Mouse (Mus musculus) forebrain, embryonic 11.5 days (tissue): ENCODE data around the gene Gfod1. TPM values are rescaled to one million over a fixed set of nuclear protein-coding genes. Genes with fewer than 3 reads are reported as not detected.

Source experiments
- ATAC-seq: fragments of 200-750 bp; cut with Nextera tagmentation; replicated peaks from 2 replicates; pipeline ENCODE4 v1.8.0; 2017; ENCODE audit warnings: moderate TSS enrichment; ENCODE audit not compliant: low FRiP score
- DNase-seq: peaks from one replicate; pipeline ENCODE4 v3.0.0-alpha.2; 2017; ENCODE audit warnings: low spot score
- H3K27ac ChIP-seq: fragments of 300-500 bp; sonication (generic); 2 replicates; pipeline ENCODE4 v1.5.1; 2014; ENCODE audit warnings: low read depth, low read length
- H3K27me3 ChIP-seq: fragments of 300-500 bp; sonication (generic); 2 replicates; pipeline ENCODE4 v1.6.1; 2014; ENCODE audit warnings: mild to moderate bottlenecking, low read length, mixed read lengths; ENCODE audit not compliant: control insufficient read depth, insufficient read depth
- H3K36me3 ChIP-seq: fragments of 300-500 bp; sonication (generic); 2 replicates; pipeline ENCODE4 v1.6.1; 2014; ENCODE audit warnings: mild to moderate bottlenecking, low read length, moderate library complexity, mixed read lengths; ENCODE audit not compliant: control insufficient read depth, insufficient read depth
- H3K4me1 ChIP-seq: fragments of 300-500 bp; sonication (generic); replicated peaks from 2 replicates; pipeline ENCODE4 v1.6.1; 2014; ENCODE audit warnings: low read length, mixed read lengths; ENCODE audit not compliant: control insufficient read depth, insufficient read depth
- H3K4me2 ChIP-seq: fragments of 300-500 bp; sonication (generic); 2 replicates; pipeline ENCODE4 v1.6.1; 2014; ENCODE audit warnings: low read depth, mild to moderate bottlenecking, low read length, moderate library complexity, mixed read lengths; ENCODE audit not compliant: severe bottlenecking
- H3K4me3 ChIP-seq: fragments of 300-500 bp; sonication (generic); 2 replicates; pipeline ENCODE4 v1.5.1; 2014; ENCODE audit warnings: low read depth, low read length
- H3K9ac ChIP-seq: fragments of 300-500 bp; sonication (generic); 2 replicates; pipeline ENCODE4 v1.6.1; 2014; ENCODE audit warnings: low read length
- H3K9me3 ChIP-seq: fragments of 300-500 bp; sonication (generic); 2 replicates; pipeline ENCODE4 v1.6.1; 2016; ENCODE audit warnings: low read length, mixed read lengths; ENCODE audit not compliant: control insufficient read depth
- WGBS: fragments of 180-500 bp; shearing (Covaris S2); extraction: QIAGEN DNeasy Blood & Tissue Kit; methylation state at CpG from one replicate; pipeline ENCODE4 v1.1.7; 2014; 5-methylcytosine and 5-hydroxymethylcytosine counted together
- polyA plus RNA-seq: library from polyadenylated mRNA; unstranded; fragments of >200 nt; fragmentation: Nextera tagmentation; extraction: Ambion mirVana; gene quantifications from 2 replicates; pipeline ENCODE4 v1.2.1, GENCODE M21; 2014

Gene Gfod1
- polyA plus RNA-seq, 1 experiment from 2014 or later: 0.39 TPM

- H3K4me1 ChIP-seq: 0 out of 2 replicates have a peak, but pooled peaks cover 4% of the 10 kb centered on the region
- H3K4me2 ChIP-seq: no peak overlapping the region
- ATAC-seq (no peak), DNase-seq (peak; percentile 30)
- no peaks in the 10 kb centered on the region for H3K9me3 ChIP-seq
- no peak overlapping the region for H3K9ac ChIP-seq
- H3K36me3 ChIP-seq: no peaks in the 10 kb centered on the region
- H3K27ac ChIP-seq: no peak overlapping the region
- H3K4me3 ChIP-seq: no peak overlapping the region
- no peaks in the 10 kb centered on the region for H3K27me3 ChIP-seq
- WGBS: 86% methylated on average over 12 of the region's 12 CpGs
Observed at GRCm38 (mm10) chr13:43206118-43206683, 97.8 kb downstream of the Gfod1 start.

- H3K36me3 ChIP-seq: no peaks in the 10 kb centered on the region
- H3K9me3 ChIP-seq: no peaks in the 10 kb centered on the region
- DNase-seq: peak; percentile 26
- WGBS: 69% methylated on average over 5 of the region's 5 CpGs
- H3K27ac ChIP-seq: no peak overlapping the region
- no peak overlapping the region for H3K4me3 ChIP-seq
- H3K27me3 ChIP-seq: no peaks in the 10 kb centered on the region; the same call in 1 of the 2 replicates
- H3K9ac ChIP-seq: no peak overlapping the region
- H3K4me1 ChIP-seq: no peaks in the 10 kb centered on the region; the same call in 1 of the 2 replicates
- ATAC-seq: no peak
- H3K4me2 ChIP-seq: no peak overlapping the region
Observed at GRCm38 (mm10) chr13:43203641-43204040, 100.3 kb downstream of the Gfod1 start.

DNA sequence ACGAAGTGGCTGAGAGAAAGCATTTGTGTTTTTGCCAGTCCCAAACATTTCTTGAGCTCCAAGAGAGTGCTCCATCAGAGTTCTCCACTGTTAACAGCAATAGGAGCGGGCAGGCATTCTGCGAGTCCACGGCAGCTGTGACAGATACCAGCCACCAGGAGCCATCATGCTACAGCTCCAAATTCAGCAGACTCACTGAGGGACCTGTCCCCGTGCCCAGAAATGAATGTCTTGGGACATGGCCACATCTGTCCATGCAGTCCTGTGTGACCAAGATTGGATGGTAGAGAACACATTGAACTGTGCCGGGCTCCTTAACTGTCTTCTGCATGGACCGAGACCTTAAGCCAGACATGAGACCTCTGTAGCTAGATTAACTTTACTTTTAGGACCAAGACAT lies 100.7 kb downstream of the Gfod1 start:
- Histone ChIP-seq H3K9ac (no peak overlapping the region), H3K9me3 (no peaks in the 10 kb centered on the region), H3K4me1 (no peaks in the 10 kb centered on the region; the same call in 1 of the 2 replicates), H3K27ac (no peak overlapping the region), H3K4me3 (no peak overlapping the region), H3K4me2 (no peak overlapping the region), H3K27me3 (no peaks in the 10 kb centered on the region; the same call in 1 of the 2 replicates), H3K36me3 (no peaks in the 10 kb centered on the region)
- no peak for ATAC-seq
- DNase-seq: no peak
- 90% methylated on average over 7 of the region's 7 CpGs for WGBS

- Histone ChIP-seq H3K27me3 (no peaks in the 10 kb centered on the region; the same call in 1 of the 2 replicates), H3K4me1 (no peaks in the 10 kb centered on the region; the same call in 1 of the 2 replicates), H3K36me3 (no peaks in the 10 kb centered on the region), H3K4me2 (no peak overlapping the region), H3K9ac (no peak overlapping the region), H3K27ac (no peak overlapping the region), H3K9me3 (no peaks in the 10 kb centered on the region), H3K4me3 (no peak overlapping the region)
- ATAC-seq (no peak), DNase-seq (no peak)
- 87% methylated on average over 10 of the region's 10 CpGs for WGBS
Observed at GRCm38 (mm10) chr13:43202351-43202750, 101.6 kb downstream of the Gfod1 start.

DNA sequence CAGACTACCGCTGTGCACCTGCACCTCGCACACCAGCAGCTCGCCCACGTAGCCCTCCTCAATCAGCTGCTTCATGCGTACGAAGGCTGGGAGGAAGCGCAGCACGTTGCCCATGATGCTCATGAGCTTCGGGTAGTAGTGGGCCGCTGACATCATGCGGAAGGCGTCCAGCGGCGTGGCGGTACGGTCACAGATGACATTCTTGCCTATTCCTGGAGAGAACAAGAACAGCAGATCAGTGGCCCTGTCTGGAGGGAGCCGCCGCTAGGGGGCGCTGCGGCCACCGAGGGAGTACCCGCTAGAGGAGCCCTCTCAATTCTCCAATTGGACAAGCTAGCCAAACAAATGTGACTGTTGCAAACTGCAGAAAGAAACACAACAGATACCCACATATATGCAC lies 102.9 kb downstream of the Gfod1 start:
- no peaks in the 10 kb centered on the region; the same call in 1 of the 2 replicates for H3K4me1 ChIP-seq
- 46% methylated on average over 22 of the region's 22 CpGs for WGBS
- H3K4me3 ChIP-seq: no peak overlapping the region
- no peaks in the 10 kb centered on the region for H3K9me3 ChIP-seq
- no peak for ATAC-seq
- H3K4me2 ChIP-seq: no peak overlapping the region
- no peak overlapping the region for H3K9ac ChIP-seq
- H3K27me3 ChIP-seq: no peaks in the 10 kb centered on the region; the same call in 1 of the 2 replicates
- H3K27ac ChIP-seq: no peak overlapping the region
- DNase-seq: peak; percentile 81
- H3K36me3 ChIP-seq: no peaks in the 10 kb centered on the region

- WGBS: 75% methylated on average over 22 of the region's 22 CpGs
Observed at GRCm38 (mm10) chr13:43200473-43200872, 103.5 kb downstream of the Gfod1 start.

DNA sequence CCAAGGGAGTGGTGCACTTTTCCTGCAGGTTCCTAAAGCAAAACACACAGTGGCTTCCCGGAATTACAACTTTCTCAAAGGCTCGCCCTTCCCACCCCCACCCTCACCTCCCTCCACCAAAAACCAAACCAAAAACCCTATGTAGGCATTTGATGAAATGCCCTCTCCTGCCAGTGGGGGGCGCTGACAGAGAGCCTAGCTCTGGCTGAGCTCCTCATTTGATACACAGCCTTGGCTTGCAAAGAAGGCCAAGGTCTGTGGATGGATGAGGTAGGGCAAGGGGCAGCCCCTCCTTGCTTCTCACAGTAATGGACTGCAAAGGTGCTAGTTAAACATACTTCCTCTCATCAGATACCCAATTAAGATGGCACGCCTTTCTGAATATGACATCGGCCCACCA lies 104.2 kb downstream of the Gfod1 start:
- no peaks in the 10 kb centered on the region for H3K9me3 ChIP-seq
- H3K9ac ChIP-seq: no peak overlapping the region
- WGBS: 71% methylated on average over 5 of the region's 5 CpGs
- no peak overlapping the region for H3K4me2 ChIP-seq
- H3K27me3 ChIP-seq: no peaks in the 10 kb centered on the region; the same call in 1 of the 2 replicates
- no peaks in the 10 kb centered on the region for H3K36me3 ChIP-seq
- H3K4me3 ChIP-seq: no peak overlapping the region
- H3K27ac ChIP-seq: no peak overlapping the region
- DNase-seq (peak; percentile 66), ATAC-seq (no peak)
- H3K4me1 ChIP-seq: no peaks in the 10 kb centered on the region; the same call in 1 of the 2 replicates

More at GRCm38 (mm10) chr13:43200473-43200872, 103.5 kb downstream of the Gfod1 start:
- ATAC-seq (no peak), DNase-seq (no peak)
- Histone ChIP-seq H3K27me3 (no peaks in the 10 kb centered on the region; the same call in 1 of the 2 replicates), H3K9ac (no peak overlapping the region), H3K4me3 (no peak overlapping the region), H3K9me3 (no peaks in the 10 kb centered on the region), H3K27ac (no peak overlapping the region), H3K4me1 (no peaks in the 10 kb centered on the region; the same call in 1 of the 2 replicates), H3K4me2 (no peak overlapping the region), H3K36me3 (no peaks in the 10 kb centered on the region)

GRCm38 (mm10) chr13:43199282-43199681 lies 104.7 kb downstream of the Gfod1 start:
- DNase-seq (no peak), ATAC-seq (no peak)
- Histone ChIP-seq H3K4me1 (no peaks in the 10 kb centered on the region; the same call in 1 of the 2 replicates), H3K4me2 (no peak overlapping the region), H3K9ac (no peak overlapping the region), H3K4me3 (no peak overlapping the region), H3K36me3 (no peaks in the 10 kb centered on the region), H3K9me3 (no peaks in the 10 kb centered on the region), H3K27me3 (no peaks in the 10 kb centered on the region; the same call in 1 of the 2 replicates), H3K27ac (no peak overlapping the region)
- WGBS: 89% methylated on average over 7 of the region's 7 CpGs

GRCm38 (mm10) chr13:43197187-43197586 lies 106.8 kb downstream of the Gfod1 start:
- 66% methylated on average over 6 of the region's 6 CpGs for whole genome bisulfite sequencing
- Histone ChIP-seq H3K27me3 (no peaks in the 10 kb centered on the region; the same call in 1 of the 2 replicates), H3K4me1 (no peaks in the 10 kb centered on the region; the same call in 1 of the 2 replicates), H3K27ac (no peak overlapping the region), H3K9ac (no peak overlapping the region), H3K36me3 (no peaks in the 10 kb centered on the region), H3K4me3 (no peak overlapping the region), H3K9me3 (no peaks in the 10 kb centered on the region), H3K4me2 (no peak overlapping the region)
- no peak for ATAC-seq
- no peak for DNase-seq
